Mouse (Mus musculus) granulocyte monocyte progenitor cell, adult 5-6 weeks (primary cell): ENCODE measurements around the gene Ush1c. TPM values are rescaled to one million over a fixed set of nuclear protein-coding genes. Genes with fewer than 3 reads are reported as not detected.

Experiments
- ATAC-seq: replicated peaks from 2 replicates; pipeline ENCODE4 v1.8.0; 2016; ENCODE audit warnings: mild to moderate bottlenecking, moderate TSS enrichment, inconsistent platforms; ENCODE audit not compliant: poor library complexity, severe bottlenecking
- total RNA-seq, 2 experiments: library from RNA; stranded (forward) in 1 of 2; stranded (reverse) in 1 of 2; fragments of 200-712, 200-1000 nt in 1 of 2; fragments of >200 nt in 1 of 2; fragmentation: Nextera tagmentation in 1 of 2; gene quantifications; 2 replicates each; pipeline ENCODE4 v1.2.3; 2014 to 2017

Ush1c gene
- total RNA-seq (2014; fragmentation: Nextera tagmentation) (not detected in 2 replicates), total RNA-seq (2017) (not detected in 2 replicates)

DNA sequence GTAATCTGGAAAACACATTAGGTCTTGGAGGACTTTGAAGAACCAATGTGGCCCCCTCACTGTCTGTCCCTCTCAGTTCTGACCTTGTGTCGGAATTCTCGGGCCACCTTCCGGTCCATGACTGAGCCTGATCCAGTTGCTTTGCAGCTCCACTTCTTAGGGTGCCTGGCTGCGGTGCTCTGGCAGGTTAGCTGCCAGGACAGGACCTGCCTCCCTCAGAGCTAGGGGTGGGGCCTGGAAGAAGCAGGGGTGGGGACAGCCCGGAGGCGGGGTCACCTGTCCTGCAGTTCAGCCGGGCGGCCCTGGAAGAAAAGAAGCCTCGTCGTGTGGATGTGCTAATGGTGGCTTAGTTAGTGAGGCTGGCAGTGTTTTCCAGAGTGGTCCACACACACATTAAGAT lies at the start of gene Ush1c:
Ush1c (minus strand) TSS at position 158 of the 400 bp plus-strand sequence.
- no peak for ATAC-seq

DNA sequence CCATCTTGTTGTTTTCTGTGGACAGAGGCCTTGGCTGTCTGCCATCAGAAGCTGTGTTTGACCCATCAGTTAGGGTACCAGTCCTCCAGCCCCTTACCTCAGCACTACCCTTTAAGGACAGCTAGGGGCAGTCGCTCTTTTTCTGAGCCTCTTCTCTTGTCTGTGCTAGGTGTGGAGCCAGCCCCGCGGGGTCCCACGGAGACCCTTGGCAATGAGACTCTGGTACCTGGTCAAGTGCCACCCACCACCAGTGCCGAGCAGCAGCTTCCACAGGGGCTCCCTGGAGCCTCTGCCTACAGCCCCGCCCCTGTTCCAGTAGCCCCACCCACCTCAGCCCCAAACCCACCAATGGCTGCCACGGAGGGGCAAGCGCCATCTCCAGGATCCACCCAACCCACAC lies 48.7 kb upstream of the Ush1c start:
- peak; percentile 35; the same call in 1 of the 2 replicates for ATAC-seq

DNA sequence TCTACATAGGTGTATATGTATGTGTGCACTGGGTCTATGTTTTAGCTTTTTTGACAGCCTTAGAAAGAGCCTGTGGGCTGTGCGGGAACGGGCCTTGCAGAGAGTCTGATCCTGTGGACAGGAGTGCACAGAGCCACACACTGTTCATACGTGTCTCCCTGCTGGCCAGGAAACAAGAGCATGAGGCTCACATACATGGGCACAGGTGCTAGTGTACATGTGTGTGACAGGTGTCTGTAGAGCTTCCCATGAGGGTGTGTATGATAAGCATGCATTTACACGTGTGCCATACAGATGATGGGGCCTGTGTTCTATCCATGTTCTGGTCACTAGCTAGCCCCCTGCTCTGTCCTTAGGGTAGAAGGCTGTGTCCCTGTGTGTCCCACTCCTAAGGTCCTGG lies 48.1 kb upstream of the Ush1c start:
- ATAC-seq: no peak

DNA sequence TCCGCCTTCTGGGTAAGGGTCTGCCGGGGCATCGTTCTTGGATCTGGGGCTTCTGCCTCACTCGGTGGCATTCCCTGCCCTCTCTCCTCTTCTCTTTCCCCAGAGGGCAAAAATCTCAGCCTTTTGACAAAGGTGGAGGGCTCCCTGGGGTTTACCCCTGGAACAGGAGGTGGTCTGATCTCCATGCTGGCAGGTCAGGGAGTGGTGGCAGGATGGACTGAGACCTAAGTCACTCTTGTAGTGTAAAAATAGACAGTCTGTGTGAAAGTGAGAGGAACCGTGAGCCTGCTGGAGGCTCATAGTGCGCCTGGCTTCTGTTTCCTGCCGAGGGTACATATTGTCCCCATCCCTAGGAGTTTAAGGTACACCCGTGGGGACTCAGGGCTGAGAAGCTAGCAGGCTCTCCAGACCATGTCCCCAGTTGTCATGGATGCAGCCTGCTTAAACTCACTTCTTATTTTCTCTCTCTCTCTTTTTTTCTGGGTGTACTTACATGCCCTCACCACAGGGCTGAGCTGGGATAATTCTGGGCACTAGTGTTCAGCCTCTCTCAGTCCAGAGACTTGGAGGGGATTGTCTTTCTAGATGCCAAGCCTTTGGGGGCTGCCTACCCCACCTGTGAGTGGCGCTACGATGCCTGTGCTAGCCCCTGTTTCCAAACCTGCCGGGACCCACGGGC lies 47.0 kb upstream of the Ush1c start:
- ATAC-seq: no peak

- no peak for ATAC-seq
Measured at GRCm38 (mm10) chr7:46283681-46284080, 45.4 kb upstream of the Ush1c start.

DNA sequence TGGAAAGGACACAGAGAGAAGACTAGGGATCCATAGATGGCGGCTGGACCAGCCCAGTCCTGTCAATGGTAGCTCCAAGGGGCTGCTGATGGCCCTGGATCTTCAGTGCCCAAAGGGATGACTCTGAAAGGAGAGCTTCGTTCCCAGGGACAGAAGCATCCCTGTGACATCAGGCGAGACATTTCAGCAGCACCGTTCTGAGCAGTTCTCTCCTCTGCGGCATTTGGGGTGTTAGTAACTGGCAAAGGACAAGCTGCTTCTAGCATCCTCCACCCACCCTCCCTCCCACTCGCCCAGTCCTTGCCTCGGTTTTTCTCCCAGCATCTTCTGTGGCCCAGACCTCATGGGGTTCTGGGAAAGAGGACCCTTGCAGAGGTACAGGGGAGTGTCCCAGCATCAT lies 44.0 kb upstream of the Ush1c start:
- no peak for ATAC-seq

GRCm38 (mm10) chr7:46280896-46281295 lies 42.6 kb upstream of the Ush1c start:
- no peak for ATAC-seq

- ATAC-seq: peak; percentile 59; the same call in 1 of the 2 replicates
Measured at GRCm38 (mm10) chr7:46279946-46280345, 41.6 kb upstream of the Ush1c start.

- ATAC-seq: no peak
Measured at GRCm38 (mm10) chr7:46276156-46276555, 37.9 kb upstream of the Ush1c start.

GRCm38 (mm10) chr7:46251841-46252240 lies 13.5 kb upstream of the Ush1c start:
- ATAC-seq: no peak

DNA sequence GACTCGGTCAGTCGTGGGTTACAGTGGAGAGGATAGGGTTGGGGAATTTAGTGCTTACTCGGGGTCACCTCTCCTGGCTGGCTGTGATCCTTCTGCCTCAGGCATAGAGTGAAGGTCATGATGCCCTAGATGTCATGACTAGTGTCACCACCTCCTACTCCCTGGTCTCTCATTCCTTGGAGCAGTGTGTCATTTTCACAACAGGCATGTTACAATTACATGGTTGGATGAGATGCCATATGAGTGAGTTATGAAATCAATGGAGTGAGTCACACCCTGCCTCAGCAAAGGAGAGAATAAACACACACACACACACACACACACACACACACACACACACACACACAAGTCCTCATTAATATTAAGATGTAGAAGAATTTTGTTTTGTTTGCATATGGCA lies 9.3 kb upstream of the Ush1c start:
- ATAC-seq: no peak

DNA sequence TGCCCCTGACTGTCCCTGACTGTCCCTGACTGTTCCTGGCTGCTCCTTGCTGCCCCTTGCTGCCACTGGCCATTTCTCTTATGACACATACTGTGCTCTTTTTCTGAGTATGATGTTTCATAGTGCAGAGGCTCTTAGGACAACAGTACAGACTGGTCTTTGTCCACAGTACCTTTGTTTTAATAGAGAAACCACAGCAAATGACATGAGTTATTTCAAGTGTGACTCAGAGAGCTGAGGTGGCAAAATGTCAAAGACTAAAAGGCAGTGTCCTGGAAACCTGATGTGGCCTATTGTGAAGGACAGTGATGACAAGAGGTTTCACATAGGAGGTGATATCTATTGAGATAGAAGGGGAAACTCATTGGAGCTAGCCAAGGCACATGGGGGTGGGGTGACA lies 8.6 kb upstream of the Ush1c start:
- ATAC-seq: no peak

DNA sequence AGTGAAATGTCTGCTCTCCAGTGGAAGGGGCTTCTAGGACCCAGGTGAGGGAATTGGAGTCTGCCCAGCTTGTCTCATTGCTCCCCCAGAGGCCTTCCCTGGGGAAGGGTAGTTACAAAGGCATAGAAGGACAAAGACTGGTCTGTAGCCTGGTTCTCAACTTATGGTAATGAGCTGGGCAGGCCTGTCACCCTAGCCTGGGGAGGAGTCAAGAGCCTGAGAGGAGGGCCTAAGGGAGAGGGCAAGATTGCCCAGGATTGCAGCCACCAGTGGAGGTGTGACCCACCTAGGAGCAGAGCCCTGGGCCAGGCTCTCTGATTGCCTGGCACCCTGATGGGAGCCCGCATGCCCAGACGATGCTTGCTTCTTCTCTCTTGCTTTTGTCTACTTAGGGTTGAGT lies 2.4 kb upstream of the Ush1c start, which contains the start of gene Otog:
Otog (plus strand) TSS at position 292 of the 400 bp plus-strand sequence.
- ATAC-seq: no peak

GRCm38 (mm10) chr7:46240091-46240490 lies 1.8 kb upstream of the Ush1c start:
- no peak for ATAC-seq

GRCm38 (mm10) chr7:46237192-46237591 lies 1.1 kb downstream of the Ush1c start:
- ATAC-seq: no peak

DNA sequence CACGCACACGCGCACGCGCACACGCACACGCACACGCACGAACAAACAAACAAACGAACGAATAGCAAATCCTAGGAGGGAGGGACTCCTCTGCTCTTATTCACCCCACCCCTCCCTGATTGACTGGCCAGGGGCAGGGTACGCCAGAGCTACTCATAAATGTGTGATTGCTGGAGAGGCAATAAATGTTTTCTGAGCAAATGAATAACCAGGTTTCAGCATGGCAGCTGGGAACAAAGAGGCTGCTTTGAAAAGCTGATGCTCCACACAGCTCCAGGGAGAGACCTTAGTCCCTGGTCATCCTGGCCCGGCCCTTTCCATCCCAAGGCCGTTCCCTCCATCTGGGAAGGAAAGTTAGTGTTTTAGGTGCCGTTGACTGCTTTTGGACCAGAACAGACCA lies 1.9 kb downstream of the Ush1c start:
- no peak for ATAC-seq

DNA sequence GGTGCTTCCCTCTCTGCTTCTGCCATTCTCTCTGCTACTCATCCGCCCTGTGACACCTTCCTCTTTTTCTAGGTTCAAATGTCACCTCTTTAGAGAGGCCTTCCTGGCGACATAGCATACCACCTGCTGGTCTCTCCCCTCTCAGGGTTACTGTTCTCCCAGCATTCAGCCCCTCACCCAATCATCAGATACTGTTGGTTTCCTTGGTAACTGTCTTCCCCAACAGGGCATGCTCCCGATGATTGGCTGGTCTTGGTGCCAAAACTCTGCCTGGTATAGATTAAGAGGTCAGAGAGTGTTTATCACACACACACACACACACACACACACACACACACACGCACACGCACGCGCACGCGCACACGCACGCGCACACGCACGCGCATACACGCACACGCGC lies 2.4 kb downstream of the Ush1c start:
- ATAC-seq: no peak

GRCm38 (mm10) chr7:46226936-46227335 lies 11.4 kb downstream of the Ush1c start:
- no peak for ATAC-seq

- 0 out of 2 replicates have a peak, but pooled peaks have one; percentile 20 for ATAC-seq
Measured at GRCm38 (mm10) chr7:46226253-46226652, 12.1 kb downstream of the Ush1c start.

- ATAC-seq: no peak
Measured at GRCm38 (mm10) chr7:46220591-46221129, 17.6 kb downstream of the Ush1c start.

GRCm38 (mm10) chr7:46218415-46218814 lies 19.9 kb downstream of the Ush1c start:
- peak; percentile 50; the same call in 1 of the 2 replicates for ATAC-seq

DNA sequence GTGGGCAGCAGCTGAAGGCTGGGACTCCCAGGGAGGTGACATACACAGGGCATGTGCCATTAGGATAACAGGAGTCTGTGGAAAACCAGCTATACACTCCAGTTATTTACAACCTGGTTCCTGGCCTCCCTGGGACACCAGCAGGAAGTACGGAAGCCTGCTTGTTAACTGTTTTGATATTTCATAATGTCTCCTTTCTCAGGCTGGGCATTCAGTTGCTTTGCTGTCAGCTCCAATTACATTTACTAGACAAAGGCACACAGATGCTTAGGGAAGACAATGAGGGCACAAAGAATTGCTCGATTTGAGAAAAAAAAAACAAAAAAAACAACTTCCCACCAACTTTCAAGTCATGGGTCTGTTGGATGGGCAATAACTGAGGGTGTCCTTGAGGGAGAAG lies 21.8 kb downstream of the Ush1c start:
- no peak for ATAC-seq
